Mouse (Mus musculus) spleen, adult 2 months (tissue): ENCODE measurements at regions not wholly inside any gene's neighbourhood (a gene's known extent, or its start where the extent isn't known, plus 50 kb on each side); places are given as distances from the start of the nearest gene placed in this dataset.

ENCODE experiments used
- CTCF ChIP-seq: fragments of 200-500 bp; IDR thresholded peaks from 2 replicates; pipeline ENCODE4 v1.5.1; 2011; ENCODE audit warnings: mild to moderate bottlenecking, inconsistent platforms; ENCODE audit not compliant: insufficient read depth, insufficient read length, insufficient replicate concordance; ENCODE audit errors: extremely low read depth
- POLR2A ChIP-seq: fragments of 200-500 bp; IDR thresholded peaks from 2 replicates; pipeline ENCODE4 v1.6.1; 2011; ENCODE audit warnings: low read depth, low read length, inconsistent platforms

DNA sequence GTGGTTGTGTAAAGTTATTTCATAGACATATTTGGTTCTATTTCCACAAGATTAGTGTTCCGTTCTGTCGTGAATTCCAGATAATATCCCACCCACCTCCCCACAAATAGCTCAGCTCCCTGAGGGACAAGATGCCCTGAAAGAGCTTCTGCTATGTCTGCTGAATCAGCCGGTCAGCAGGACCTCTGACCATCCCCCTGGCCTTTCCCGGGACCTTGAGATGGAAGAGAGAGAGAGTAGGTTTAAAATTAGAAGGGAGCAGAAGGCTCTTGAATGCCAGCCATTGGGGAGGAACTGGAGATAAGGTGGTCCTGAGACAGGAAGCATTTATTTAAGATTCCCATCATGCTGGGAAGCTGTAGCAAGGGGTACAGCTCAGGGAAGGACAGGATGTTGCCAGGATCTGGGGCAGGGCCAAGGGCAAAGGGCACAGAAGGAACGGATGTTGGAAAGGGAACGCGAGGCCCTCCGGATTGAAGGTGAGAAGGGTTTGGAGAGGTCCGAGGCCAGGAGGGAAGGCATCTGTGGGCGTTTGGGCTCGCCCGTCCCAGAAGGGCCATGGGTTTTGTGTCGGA is 344.7 kb upstream of the Tbx3 start:
- TF ChIP-seq POLR2A (no peak), CTCF (no peak)
